Mouse (Mus musculus) heart, postnatal 36 days (tissue): ENCODE data around the gene Dgat2. TPM values are rescaled to one million over a fixed set of nuclear protein-coding genes. Genes with fewer than 3 reads are reported as not detected.

Experiments
- DNase-seq, 2 experiments: peaks; one replicate each; pipeline ENCODE4 v3.0.0; 2021 to 2022
- intact Hi-C: fragments of 180-260 bp; cut with DNase I; formaldehyde crosslinking; loops from one replicate; pipeline ENCODE4 v1.15.1; 2025
- total RNA-seq, 2 experiments: library from RNA; stranded (reverse); gene quantifications; 2 replicates each; pipeline ENCODE4 v1.2.3; 2021

The Dgat2 gene
- total RNA-seq, 2 experiments from 2014 or later: 395 to 404 TPM

DNA sequence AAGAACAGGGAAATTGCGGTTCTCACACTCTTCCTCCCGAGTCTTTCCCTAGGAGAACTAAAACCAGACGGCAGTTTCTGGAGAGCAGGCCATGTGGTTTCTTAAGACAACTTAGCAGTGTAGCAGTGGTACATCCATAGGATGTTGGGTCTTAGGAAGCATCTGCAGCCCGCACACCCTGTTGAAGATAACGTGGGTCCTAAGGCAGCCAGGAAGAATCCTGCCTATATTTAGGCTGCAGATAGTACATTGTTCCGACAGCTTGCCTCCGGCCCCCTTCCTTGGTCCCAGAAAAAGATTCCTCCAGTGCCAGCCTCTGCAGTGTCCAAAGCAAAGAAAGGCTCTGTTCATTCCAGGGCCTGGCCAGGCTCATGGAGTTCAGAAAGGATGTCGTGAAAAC, 16.4 kb downstream of the Dgat2 start:
- no peak for DNase-seq
- intact Hi-C loops: no loop called here

DNA sequence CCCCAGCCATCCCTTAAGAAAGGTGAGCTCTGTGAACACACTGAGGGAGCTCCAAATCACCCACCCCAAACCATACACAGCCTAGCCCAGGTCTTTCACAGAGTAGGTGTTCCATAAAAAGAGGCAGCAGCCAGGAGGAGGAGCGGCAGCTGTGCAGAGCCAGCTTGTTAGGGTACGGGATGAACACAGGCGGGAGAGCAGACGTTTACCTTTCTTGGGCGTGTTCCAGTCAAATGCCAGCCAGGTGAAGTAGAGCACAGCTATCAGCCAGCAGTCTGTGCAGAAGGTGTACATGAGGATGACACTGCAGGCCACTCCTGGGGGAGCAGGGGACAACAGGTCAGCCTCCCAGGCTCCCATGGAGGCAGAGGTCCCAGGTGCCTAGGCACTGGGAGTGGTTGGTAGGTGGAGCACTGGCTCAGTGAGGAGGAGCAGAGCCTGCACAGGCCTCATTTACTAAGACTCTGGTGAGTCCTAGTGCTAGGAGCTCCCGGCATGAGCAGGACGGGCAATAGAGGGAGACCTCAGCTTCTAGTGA, 17.6 kb downstream of the Dgat2 start:
- intact Hi-C loops: no loop called here

DNA sequence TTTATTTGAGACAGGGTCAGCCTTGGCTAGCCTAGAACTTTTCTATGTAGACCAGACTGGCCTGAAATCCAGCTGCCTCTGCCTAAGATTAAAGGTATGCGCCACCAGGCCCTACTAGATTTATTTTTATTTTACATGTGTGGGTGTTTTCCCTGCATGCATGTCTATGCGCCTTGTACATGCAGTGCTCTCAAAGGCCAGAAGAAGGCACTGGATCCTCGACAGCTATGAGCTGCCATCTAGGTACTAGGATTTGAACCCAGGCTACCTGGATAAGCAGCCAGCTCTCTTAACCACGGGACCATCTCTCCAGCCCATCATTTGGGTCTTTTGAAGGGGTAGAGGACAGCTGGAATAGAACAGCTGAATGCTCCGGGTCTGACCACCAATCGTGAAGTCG, 20.1 kb downstream of the Dgat2 start:
- intact Hi-C loops: no loop called here
- DNase-seq: no peak

More for the DNA sequence above, 17.6 kb downstream of the Dgat2 start:
- DNase-seq: no peak

DNA sequence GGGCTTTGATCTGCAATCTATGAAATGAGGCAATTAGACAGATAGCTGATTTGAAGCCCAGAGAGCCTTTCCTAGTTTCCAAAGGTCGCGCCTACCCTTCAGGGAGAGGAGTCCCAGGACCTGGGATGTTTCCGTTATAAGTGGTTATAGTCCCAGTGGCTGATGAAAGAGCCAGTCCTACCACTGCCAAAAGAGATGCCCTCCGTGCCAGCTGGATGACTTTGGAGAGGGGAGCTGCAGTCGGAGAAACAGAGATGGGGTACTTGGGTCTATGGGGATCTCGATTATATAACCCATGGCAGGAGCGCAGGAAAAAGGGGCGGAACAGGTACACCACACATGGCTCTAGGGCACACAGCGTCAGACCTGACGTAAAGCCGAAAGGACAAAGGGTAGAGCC, 20.6 kb downstream of the Dgat2 start:
- intact Hi-C loops: no loop called here
- no peak for DNase-seq

DNA sequence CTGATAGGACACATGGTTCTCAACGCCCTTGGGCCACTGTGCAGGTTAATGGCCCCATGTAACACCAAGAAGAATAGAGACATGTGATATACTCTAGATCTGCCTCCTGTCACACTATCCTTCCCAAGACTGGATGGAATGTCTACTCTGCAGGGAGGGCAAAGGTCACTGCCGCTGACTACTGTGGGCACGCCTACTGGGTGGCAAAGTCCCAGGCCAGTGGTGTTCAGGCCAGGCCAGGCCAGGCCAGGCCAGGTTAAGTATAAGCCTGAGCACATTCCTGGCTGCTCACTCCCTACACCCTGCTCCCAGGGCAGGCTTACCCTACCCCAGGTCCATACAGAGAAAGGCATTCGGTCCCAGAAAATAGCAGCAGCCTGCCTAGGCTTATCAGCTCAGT, 21.0 kb downstream of the Dgat2 start:
- DNase-seq: peak; percentile 42 to 63
- intact Hi-C loops: no loop called here

DNA sequence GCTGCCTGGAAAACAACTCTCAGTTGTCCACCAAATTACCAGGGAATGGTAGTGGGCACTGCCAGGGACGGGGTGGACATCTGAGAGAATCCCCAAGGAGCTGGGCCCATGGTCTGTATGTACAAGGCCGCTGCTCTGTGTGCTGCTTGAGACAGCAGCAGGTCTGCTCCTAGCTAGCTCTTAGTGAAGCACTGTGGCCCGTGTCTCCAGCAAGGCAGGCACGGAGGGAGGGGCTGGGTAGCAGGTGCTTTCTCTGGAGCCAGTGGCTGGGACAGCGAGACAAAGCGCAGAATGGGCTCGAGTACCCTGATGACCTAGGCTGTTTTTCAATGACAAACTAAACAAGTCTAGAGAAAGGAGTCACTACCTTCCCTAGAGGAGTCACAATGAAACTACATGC, 21.5 kb downstream of the Dgat2 start:
- intact Hi-C loops: no loop called here
- DNase-seq: no peak

DNA sequence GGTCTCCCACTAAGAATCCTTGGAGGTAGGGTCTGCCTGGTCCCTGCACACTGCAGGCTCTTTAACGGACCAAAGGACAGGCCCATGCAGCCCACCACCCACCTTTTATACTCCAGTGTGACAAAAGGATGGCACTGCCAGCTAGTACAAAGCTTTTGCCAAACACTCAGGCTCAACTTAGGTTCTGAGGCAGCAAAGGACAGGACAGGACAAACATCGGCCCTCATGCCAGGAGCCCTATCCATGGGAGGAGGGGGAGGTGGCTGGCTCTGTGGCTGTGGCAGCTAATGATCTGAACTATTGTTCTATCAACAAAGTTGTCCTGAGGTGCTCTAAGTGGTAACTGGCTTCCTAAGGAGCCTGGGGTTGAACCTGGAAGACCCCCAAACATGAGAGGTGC, 23.1 kb downstream of the Dgat2 start:
- peak in 1 of 2 experiments; percentile 53 for DNase-seq
- intact Hi-C loops: no loop called here

DNA sequence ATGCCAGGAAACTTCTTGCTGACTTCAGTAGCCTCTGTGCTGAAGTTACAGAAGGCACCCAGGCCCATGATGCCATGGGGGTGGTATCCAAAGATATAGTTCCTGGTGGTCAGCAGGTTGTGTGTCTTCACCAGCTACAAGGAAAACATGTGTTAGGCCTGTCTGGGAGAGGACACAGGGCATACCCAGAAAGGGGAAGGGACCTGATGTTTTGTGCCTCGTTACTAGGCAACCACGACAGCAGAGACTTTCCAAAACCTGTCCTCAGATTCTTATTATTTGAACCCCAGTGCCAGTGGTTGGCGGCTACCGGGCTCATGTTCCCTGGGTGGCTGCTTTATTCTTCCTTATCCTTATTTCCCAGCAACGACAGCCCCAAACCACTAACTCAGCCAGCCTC, 23.6 kb downstream of the Dgat2 start:
- intact Hi-C loops: no loop called here
- DNase-seq: peak in 1 of 2 experiments; percentile 45

DNA sequence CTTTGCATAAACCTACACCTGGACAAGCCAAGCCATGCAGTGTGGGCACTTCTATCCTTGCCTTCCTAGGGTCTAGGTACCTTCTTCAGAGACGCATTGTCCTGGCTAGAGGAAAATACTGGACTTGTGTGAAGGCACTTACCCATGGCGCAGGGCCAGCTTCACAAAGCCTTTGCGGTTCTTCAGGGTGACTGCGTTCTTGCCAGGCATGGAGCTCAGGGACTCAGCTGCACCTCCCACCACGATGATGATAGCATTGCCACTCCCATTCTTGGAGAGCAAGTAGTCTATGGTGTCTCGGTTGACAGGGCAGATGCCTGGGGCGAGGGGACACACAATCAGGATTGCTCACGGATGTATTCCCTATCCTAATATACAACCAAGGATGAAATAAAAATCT, 24.5 kb downstream of the Dgat2 start:
- intact Hi-C loops: no loop called here
- DNase-seq: no peak

DNA sequence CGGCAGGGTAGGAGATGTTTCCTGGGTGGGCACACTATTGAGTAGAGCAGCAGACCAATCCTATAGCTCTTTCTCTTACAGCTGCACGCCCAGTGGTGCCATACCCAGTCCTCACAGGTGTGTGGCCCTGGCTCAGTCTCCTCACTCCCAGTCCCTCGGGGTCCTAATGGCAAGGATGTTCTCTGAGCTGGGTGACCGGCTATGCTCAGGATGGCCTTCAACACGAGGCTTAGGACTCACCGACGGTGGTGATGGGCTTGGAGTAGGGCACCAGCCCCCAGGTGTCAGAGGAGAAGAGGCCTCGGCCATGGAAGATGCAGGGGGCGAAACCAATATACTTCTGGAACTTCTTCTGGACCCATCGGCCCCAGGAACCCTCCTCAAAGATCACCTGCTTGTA, 25.8 kb downstream of the Dgat2 start:
- no peak for DNase-seq
- intact Hi-C loops: loop anchor here (2.0 kb wide), 1 partner anchor 24 kb away; no protein-coding TSS in a partner anchor

DNA sequence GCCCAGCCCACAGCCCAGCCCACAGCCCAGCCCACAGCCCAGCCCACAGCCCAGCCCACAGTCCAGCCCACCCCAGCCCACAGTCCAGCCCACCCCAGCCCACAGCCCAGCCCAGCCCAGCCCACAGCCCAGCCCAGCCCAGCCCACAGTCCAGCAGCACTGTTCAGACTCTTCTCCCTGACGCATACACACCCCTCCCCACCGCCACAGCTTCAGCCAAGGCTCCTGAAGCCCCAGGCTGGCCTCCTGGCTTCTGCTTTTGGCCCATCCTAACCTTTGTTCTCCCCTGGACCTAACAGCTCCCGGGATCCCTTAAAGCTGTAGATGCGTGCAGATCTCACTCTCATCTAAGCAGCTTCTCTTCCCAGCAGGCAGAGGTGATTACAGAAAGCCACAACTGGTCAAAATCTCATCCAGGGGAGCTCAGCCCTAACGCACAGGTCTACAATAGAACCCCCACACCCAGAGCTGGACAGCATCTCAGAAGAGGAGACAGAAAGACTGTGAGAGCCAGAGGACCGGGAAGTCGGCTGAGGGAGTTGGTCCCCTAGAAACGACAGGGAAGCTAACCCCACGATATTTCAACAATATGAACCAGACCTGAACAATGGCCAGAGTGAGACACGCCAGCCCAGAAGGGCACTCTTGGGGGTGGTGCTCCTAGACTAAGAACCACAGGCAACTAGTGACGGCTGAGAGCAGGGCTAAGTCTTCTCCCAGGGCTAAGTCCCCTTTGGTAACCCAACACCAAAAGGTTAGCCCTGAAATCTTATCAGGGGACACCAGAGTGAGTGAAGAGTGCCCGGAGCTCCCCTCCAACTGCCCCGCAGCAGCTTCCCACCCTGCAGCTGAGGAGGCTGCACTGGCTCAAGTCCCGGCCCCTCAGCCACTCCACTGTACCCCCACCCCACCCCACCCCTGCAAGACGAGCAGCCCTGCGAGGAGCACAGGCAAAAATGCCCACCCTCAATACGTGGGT, 26.9 kb downstream of the Dgat2 start:
- DNase-seq: no peak
- intact Hi-C loops: loop anchor here (2.0 kb wide), 1 partner anchor 25 kb away; no protein-coding TSS in a partner anchor

DNA sequence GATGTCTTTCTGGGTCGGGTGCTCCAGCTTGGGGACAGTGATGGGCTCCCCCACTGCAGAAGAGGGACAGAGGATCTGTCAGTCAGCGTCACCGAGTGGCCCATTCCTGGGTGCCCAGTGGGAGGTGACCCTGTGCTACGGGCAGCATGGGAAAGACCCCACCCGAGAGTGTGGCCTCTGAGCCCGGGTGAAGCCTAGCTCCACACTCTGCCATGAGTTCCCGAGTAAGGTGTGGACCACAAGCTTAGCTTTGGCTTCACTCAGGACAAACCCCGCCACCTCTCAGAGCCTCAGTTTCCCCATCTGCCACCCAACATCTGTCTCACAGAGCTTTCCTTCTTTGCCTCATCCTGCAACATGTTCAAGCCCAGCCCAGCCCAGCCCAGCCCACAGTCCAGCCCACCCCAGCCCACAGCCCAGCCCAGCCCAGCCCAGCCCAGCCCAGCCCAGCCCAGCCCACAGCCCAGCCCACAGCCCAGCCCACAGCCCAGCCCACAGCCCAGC, 27.8 kb downstream of the Dgat2 start:
- no peak for DNase-seq
- intact Hi-C loops: no loop called here

DNA sequence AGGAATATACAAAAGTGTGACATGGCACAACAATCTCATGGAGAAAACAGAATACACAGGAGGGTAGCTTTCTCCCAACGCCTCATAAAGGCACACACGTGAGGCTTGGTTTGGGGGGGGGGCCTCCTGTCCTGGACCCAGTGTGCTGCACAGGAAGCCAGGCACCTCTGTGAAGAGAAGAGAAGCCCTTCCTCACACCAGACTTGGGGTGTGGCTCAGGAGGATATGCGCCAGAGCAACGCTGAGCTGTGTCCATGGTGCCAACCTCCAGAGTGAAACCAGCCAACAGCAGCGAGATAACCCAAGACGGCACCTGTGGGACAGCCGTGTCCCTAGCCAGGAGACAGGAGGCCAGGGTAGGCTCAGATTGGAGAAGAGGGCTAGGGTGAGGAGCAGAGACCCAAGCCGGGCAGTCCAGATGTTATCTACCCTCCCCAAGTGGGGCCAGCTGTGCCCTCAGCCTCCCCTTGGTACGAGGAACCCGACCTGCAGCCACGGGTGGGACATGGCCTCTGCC, 28.8 kb downstream of the Dgat2 start:
- intact Hi-C loops: no loop called here
- DNase-seq: no peak

DNA sequence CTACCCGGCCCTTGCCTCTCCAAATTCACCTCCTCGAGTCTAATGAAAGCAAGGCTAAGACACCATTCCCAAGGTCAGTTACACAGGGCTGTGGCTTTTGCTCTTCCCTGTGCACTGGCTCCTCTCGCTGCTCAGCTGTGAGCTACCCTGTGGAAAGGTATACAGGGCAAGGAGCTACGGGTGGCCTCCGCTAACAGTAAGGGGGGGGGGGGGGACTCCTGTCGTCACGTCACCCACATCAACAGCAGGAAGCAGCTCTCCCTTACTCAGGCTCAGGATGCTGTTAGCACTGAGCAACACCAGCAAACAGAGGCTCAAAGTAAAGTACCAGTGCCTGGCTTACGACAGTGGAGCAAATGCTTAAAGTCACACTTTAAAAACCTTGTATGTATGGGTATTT, 29.8 kb downstream of the Dgat2 start:
- DNase-seq: no peak
- intact Hi-C loops: no loop called here

DNA sequence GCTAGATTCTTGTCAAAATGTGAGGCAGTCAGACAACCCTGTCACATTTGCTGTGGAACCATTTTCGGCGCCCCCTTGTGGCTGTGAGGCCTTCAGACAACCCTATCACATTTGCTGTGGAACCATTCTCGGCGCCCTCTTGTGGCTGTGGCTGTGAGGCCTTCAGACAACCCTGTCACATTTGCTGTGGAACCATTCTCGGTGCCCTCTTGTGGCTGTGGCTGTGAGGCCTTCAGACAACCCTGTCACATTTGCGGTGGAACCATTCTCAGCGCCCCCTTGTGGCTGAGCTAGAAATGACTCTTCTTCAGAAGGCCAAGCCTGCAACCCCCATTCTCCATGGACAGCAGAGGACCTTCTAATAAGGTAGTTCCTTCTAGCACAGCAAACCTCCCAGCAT, 31.2 kb downstream of the Dgat2 start:
- intact Hi-C loops: loop anchor here (1.0 kb wide), 1 partner anchor 44 kb away; no protein-coding TSS in a partner anchor
- peak; percentile 93 to 97 for DNase-seq

DNA sequence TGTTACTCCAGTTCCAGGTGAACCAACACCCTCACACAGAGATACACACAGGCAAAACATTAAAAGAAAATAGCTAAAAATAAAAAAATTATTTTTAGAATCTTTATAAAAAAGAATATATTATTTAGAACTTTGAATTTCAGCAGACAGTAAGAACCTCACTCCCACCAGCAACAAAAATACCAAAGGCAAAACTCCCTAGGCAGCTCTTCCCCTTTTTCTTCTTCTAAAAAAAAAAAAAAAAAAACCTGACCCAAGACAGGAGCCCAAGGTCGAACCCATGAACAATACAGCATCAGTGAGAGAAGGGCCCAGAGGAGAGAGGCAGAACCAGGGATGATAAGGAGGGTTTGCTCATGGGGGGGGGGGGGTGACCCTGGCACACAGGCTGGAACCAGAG, 33.5 kb downstream of the Dgat2 start:
- intact Hi-C loops: no loop called here
- no peak for DNase-seq

DNA sequence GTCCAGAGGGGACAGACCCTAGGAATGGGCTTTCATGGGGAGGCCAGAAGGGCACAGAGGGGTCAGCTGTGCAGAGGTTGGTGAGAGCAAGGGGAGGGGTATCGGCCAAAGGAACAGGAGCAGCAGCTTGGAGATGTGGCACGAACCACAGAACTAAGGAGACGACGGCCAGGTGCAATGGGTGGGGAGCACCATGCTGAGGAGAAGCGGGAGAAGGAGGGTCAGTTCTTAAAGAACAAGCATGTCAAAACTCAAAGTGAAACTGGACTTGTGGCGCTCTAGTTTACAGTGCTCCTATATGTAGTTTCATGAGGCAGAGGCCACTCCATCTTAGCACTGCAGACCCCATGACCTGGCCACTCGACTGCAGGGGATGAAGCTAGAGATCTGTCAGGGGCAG, 35.0 kb downstream of the Dgat2 start:
- intact Hi-C loops: no loop called here
- no peak for DNase-seq

DNA sequence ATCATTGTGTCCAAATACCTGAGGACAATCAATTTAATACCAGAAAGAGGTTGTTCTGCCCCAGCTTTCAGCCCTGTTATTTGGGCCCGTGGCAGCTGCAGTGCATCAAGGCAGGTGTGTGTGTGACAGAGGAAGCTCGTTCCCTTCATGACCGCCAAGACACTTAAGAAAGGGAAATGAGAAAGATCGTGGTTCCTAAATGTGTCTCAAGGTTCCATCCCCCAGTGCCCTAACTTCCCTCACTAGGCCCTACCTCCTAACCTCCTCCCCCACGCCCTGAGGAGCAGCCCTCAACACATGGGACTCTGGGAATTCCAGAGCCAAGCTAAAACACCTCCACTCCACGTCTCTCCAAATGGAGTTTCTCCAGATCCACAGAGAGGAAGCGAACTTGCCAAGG, 35.6 kb downstream of the Dgat2 start:
- intact Hi-C loops: no loop called here
- DNase-seq: no peak

DNA sequence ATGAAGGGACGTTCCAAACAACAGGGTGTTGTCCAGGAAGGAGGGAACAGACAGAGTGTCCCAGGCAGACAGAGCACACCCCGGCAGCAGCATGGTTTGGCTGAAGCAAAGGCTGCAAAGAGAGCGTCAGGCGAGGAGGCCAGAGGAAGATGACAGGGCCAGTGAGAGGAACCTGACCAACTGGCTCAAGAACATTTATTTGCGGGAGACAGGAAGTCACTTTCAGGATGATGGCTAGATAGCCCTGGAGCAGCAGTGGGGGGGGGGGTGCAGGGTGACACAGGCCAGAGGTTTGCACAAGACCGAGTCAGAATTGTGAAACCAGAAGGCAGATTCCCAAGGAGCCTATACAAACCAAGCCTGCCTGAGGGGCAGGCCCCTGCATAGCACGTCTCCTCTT, 36.5 kb downstream of the Dgat2 start:
- intact Hi-C loops: no loop called here
- peak in 1 of 2 experiments; percentile 54 for DNase-seq

DNA sequence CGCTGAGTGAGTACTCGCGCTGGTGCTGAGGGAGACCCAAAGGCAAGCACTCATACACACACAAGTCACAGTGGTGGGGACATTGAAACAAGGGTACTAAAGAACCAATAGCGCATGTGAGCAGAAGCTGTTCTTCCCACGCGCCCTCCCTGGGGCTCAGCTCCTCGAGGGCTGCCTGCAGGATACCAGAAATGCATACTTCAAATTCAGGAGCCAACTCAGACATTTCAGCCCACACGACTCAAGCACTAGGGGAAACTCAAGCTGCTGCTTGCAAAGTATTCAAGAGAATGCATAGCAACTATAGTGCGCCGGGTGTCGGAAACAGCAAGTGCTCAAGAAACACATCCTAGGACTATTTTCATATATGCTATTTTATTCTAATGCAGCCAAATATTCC, 37.9 kb downstream of the Dgat2 start:
- intact Hi-C loops: no loop called here
- DNase-seq: no peak

DNA sequence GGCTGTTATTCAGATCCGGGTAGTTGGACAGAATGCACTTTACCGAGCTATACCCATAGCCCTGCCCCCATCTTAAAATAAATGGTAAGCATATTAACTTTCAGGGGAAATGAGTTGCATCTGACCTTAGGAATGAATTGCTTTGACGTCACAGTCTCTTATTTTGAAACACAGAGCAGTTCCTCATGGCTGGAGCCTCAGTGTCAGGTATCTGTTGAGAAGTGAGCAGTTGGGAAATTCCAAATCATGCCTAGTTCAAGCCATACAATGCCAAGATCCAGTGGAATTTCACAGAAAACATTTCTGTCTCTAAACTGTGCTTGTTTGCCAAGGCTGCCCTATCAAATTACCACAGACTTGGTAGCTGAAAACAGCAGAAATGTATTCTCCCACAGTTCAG, 39.3 kb downstream of the Dgat2 start:
- intact Hi-C loops: no loop called here

More for the DNA sequence above, 39.3 kb downstream of the Dgat2 start:
- DNase-seq: no peak
